Mouse (Mus musculus): ENCODE measurements around the gene Pnp. TPM values are rescaled to one million over a fixed set of nuclear protein-coding genes. Genes with fewer than 3 reads are reported as not detected.
"Not testable (repeated sequence)": the region's sequence is repeated elsewhere in the genome, so short reads cannot be mapped to it uniquely, and the experiment has no call there.

Pnp gene
- total RNA-seq, 2 experiments from 2014 or later, result 11.0 to 15.6 TPM

GRCm38 (mm10) chr14:50925111-50925920 lies 5.6 kb upstream of the Pnp start:
- DNase-seq (ENCODE audit: extremely low spot score in 1 of 2, low spot score in 2 of 2), result no peak

GRCm38 (mm10) chr14:50927366-50927765 lies 3.5 kb upstream of the Pnp start:
- DNase-seq (ENCODE audit: extremely low spot score in 1 of 2, low spot score in 2 of 2), result no peak
- intact Hi-C loops (cut with DNase I), result loop anchor here (5.0 kb wide), 1 partner anchor 100 kb away; no protein-coding TSS in a partner anchor

More at GRCm38 (mm10) chr14:50925111-50925920, 5.6 kb upstream of the Pnp start:
- intact Hi-C loops (cut with DNase I), result loop anchor here (5.0 kb wide), 1 partner anchor 98 kb away; no protein-coding TSS in a partner anchor

GRCm38 (mm10) chr14:50929951-50930350 lies 931 bp upstream of the Pnp start:
- intact Hi-C loops (cut with DNase I), result loop anchor here (5.0 kb wide), 2 partner anchors 103 to 137 kb away; no protein-coding TSS in a partner anchor
- DNase-seq (ENCODE audit: extremely low spot score in 1 of 2, low spot score in 2 of 2), result no peak

GRCm38 (mm10) chr14:50930377-50930753 lies 517 bp upstream of the Pnp start:
- intact Hi-C loops (cut with DNase I), result loop anchor here (5.0 kb wide), 1 partner anchor 137 kb away; no protein-coding TSS in a partner anchor
- no peak for DNase-seq (ENCODE audit: extremely low spot score in 1 of 2, low spot score in 2 of 2)

- no peak for DNase-seq (ENCODE audit: extremely low spot score in 1 of 2, low spot score in 2 of 2)
- intact Hi-C loops (cut with DNase I), result loop anchor here (5.0 kb wide), 1 partner anchor 136 kb away; no protein-coding TSS in a partner anchor
These were observed 675 bp downstream of the Pnp start for GRCm38 (mm10) chr14:50931493-50932020.

- no peak for DNase-seq (ENCODE audit: extremely low spot score in 1 of 2, low spot score in 2 of 2)
- intact Hi-C loops (cut with DNase I), result no loop called here
These were observed 5.8 kb downstream of the Pnp start for GRCm38 (mm10) chr14:50936649-50937048.

- no peak for DNase-seq (ENCODE audit: extremely low spot score in 1 of 2, low spot score in 2 of 2)
- intact Hi-C loops (cut with DNase I), result no loop called here
These were observed 7.4 kb downstream of the Pnp start for GRCm38 (mm10) chr14:50938119-50938908.

GRCm38 (mm10) chr14:50938940-50939339 lies 8.1 kb downstream of the Pnp start:
- intact Hi-C loops (cut with DNase I), result no loop called here
- DNase-seq (ENCODE audit: extremely low spot score in 1 of 2, low spot score in 2 of 2), result no peak

- DNase-seq (ENCODE audit: extremely low spot score in 1 of 2, low spot score in 2 of 2), result peak; percentile 84 to 95
- intact Hi-C loops (cut with DNase I), result no loop called here
These were observed 13.2 kb downstream of the Pnp start, which contains the start of gene Gm49342 for GRCm38 (mm10) chr14:50943932-50944667. Gene Gm49342 (plus strand): TSS chr14:50944517.

GRCm38 (mm10) chr14:50944668-50945033 lies 13.8 kb downstream of the Pnp start:
- not testable (repeated sequence) for DNase-seq (ENCODE audit: extremely low spot score in 1 of 2, low spot score in 2 of 2)

GRCm38 (mm10) chr14:50945081-50945480 lies 14.2 kb downstream of the Pnp start:
- intact Hi-C loops (cut with DNase I); DNase-seq (ENCODE audit: extremely low spot score in 1 of 2, low spot score in 2 of 2): not testable (repeated sequence)

More at GRCm38 (mm10) chr14:50944668-50945033, 13.8 kb downstream of the Pnp start:
- intact Hi-C loops (cut with DNase I), result not testable (repeated sequence)

- DNase-seq (ENCODE audit: extremely low spot score in 1 of 2, low spot score in 2 of 2); intact Hi-C loops (cut with DNase I): not testable (repeated sequence)
These were observed 14.6 kb downstream of the Pnp start for GRCm38 (mm10) chr14:50945526-50945925.

GRCm38 (mm10) chr14:50955487-50955886 lies 24.6 kb downstream of the Pnp start:
- intact Hi-C loops (cut with DNase I), result no loop called here
- no peak for DNase-seq (ENCODE audit: extremely low spot score in 1 of 2, low spot score in 2 of 2)

GRCm38 (mm10) chr14:50955942-50956508 lies 25.1 kb downstream of the Pnp start, which contains the start of gene Pnp2:
Gene Pnp2 (plus strand): TSS chr14:50955992.
- peak; percentile 51 to 72 for DNase-seq (ENCODE audit: extremely low spot score in 1 of 2, low spot score in 2 of 2)
- intact Hi-C loops (cut with DNase I), result not testable (repeated sequence)

GRCm38 (mm10) chr14:50956724-50957123 lies 25.8 kb downstream of the Pnp start:
- intact Hi-C loops (cut with DNase I); DNase-seq (ENCODE audit: extremely low spot score in 1 of 2, low spot score in 2 of 2): not testable (repeated sequence)

- intact Hi-C loops (cut with DNase I); DNase-seq (ENCODE audit: extremely low spot score in 1 of 2, low spot score in 2 of 2): not testable (repeated sequence)
These were observed 26.3 kb downstream of the Pnp start for GRCm38 (mm10) chr14:50957146-50957545.

- DNase-seq (ENCODE audit: extremely low spot score in 1 of 2, low spot score in 2 of 2); intact Hi-C loops (cut with DNase I): not testable (repeated sequence)
These were observed 27.6 kb downstream of the Pnp start for GRCm38 (mm10) chr14:50958289-50958995.

All from left cerebral cortex, postnatal 10 days (tissue).